Mouse (Mus musculus): ENCODE measurements around the gene Pet100.

DNA sequence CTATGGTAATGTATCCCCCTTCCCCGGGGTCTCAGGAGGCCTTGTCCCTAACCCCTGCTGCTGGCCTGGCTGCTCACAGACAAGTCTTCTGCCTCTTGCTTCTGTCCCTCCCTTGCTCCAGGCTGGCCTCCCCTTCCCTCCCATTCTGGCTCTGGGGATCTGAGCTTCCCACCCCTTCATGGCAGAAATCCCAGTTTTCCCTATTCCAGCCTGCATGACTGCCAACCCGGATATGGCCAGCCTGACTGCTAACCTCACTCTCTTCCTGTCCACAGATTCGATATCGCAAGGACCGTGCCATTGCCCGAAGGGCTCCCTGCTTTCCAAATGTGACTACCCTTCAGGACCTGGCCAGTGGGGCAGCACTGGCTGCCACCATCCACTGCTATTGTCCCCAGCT lies 20.9 kb upstream of the Pet100 start:
- no peak for TF ChIP-seq CTCF (IDR thresholded peaks at IDR 0.05; ENCODE audit: extremely low read depth, insufficient read depth, insufficient read length, insufficient replicate concordance)
- TF ChIP-seq POLR2A (IDR thresholded peaks at IDR 0.05; ENCODE audit: low read depth, low read length): no peak
